Mouse (Mus musculus) left cerebral cortex, postnatal 14 days (tissue): ENCODE measurements at regions not wholly inside any gene's neighbourhood (a gene's known extent, or its start where the extent isn't known, plus 50 kb on each side); places are given as distances from the start of the nearest gene placed in this dataset.

Experiments
- DNase-seq, 2 experiments: peaks; one replicate each; pipeline ENCODE4 v3.0.0; 2021 to 2022; ENCODE audit warnings: low spot score in 2 of 2, mixed read lengths in 1 of 2
- intact Hi-C: fragments of 180-260 bp; cut with DNase I; formaldehyde crosslinking; loops from one replicate; pipeline ENCODE4 v1.15.1; 2025

DNA sequence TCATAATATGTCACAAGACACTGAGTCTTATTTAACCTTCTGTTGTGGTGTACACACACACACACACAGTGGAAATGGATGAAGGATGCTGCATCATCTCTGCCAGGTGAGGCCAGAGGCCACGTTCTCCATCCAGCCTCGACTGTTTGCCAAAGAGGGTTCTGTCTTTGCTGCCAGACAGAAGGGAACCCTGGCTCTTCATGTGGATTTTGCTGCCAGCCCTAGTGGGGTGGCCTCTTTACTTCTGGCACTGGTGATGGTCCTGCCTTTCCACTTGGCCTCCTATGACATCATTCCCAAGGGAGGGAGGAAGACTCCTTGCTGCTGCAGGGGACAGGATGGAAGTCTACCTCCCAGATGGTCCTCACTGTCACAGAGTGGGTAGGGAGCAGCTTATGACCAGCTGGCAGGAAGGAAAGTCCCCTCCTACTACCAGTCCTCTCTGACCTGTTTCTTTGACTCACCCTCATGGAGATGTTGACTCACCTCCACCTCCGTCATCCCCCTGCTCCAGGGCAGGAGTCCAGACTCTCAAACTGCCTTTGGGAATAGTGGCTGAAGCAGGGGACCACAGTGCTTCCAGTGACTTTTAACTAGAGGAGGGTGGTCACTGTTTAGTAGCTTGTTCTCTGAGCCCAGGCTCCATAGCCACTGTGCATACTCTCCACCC, 122.4 kb upstream of the Mpp6 start:
- no peak for DNase-seq
- intact Hi-C loops: no loop called here

DNA sequence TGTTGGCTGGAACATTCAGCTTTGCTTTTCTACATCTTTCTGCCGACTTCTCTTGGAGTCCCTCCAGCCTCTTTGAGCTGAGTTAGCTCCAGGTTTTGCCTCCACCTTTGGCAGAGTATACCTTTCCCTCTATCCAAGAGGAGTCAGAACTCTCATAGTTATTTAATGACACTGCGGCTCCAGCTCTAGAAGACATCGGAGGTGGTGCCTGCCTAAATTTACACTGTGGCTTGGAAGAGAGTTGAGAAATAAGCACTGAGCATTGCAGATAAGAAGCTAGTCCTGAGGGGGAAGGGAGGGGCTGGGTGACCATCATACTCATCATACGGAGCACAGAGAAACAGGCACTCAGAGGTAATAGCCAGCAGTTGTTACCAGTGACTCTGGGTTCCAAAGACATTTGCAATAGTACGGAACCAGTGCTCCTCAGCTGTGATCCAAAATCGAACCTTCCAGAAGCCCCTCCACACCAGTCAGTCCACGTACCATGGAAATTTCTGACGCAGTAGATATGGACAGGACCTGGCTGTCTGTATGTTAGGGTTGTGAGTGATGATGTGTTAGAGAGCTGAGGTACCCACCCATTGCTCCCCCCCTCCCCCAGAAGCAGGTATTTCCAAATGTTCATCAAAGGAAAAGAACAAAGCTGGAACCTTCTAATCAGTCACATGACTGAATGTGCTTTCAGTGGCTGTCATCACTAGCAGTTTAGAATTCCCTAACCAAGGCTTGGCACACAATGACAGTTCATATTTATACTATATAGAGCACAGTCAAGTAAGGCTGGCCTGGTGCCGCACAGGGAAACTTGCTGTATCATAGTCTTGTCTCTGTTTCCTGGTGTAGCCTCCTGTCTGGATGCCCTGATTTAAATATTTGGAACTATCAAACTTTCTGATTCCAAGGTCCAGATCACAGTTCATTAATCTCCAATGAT, 120.2 kb upstream of the Mpp6 start:
- DNase-seq: no peak
- intact Hi-C loops: no loop called here

DNA sequence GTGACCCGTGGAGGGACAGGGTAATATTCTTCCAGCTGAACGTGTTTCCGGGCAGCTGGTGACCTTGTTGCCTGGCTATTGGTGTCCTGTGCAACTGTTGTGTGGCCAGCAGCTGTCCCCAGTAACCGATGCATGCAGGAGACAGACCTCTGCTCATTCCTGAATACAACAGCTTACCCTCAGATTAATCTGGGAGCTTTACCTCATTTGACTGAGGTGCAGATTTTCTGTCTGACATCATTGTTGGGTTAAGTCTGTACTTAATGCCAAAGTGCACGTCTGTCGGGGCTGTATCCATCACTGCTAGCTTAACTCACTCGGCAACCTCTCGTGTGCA, 119.6 kb upstream of the Mpp6 start:
- intact Hi-C loops: no loop called here
- no peak for DNase-seq

DNA sequence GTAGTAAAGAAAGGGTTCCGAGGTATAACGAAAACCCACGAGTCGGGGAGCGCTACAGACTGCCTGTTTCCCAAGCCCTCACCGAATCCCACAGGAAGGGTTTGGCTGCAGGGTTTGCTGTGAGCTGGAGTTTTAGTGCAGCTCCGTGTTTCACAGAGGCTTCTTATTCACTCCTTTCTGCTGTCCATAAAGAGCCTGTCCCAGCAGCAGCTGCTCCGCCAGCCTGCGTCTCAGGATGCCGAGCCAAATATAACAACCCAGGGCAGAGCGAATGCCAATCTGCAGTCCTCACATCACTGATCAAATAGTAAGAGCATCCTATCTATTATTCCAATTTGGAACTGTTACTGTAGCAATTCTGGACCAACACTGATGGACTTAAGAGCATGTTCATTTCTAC, 110.7 kb upstream of the Mpp6 start:
- intact Hi-C loops: no loop called here
- no peak for DNase-seq

DNA sequence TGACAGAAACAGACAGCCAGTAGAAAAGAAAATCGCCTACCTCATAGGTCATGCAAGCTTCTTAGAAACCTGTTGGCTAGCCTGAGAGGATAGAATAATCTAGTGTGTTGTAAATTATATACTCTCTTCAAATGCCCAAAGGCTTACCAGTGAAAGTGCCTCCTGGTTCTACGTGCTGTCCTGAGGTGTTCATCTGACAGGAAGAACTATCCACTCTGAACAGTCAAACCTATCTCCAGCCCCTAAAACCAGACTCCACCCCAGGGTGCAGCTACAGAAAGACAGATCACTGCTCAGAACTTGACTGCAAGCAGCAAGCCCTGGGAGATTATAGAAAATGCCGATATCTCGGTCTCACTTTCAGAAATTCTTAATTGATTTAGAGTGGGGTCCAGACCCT, 102.0 kb upstream of the Mpp6 start:
- intact Hi-C loops: no loop called here
- DNase-seq: no peak

DNA sequence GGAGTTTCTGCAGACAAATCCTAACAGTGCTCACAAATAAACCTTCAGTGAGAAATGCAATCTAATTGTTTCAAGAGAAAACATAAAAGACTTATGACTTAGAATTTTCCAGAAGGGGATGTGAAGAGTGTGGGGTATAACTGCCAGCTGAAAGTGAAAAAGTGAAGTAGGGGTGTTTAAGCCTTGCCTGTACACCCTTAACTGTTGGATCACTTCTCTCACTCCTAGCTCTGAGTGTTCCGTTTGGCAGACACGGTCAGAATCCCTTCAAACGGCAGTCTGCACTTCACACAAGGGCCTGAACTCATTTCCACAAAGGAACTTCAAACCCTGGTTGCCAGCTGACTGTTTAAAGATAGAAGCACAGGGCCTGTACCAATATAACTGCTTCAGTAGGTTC, 101.2 kb upstream of the Mpp6 start:
- intact Hi-C loops: no loop called here

DNA sequence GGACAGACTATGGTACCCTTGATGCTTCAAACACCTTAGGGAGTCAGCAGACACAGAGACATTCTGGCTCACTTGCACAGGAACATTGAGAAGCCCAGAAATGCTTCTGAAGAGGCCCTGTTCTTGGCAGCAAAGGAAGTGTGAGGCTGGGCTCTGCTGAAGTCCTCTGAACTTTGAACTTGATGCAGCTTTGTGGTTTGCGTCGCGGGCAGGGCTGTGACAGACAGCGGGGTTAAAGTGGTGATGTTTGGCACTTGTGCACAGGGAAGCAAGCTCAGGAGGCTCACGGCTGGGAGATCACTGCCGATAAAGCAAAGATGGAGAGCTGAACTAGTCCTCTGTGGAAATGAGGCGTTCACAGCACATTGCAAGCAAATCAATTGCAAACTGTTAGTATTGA, 100.7 kb upstream of the Mpp6 start:
- intact Hi-C loops: no loop called here
- no peak for DNase-seq

More for the DNA sequence above, 101.2 kb upstream of the Mpp6 start:
- DNase-seq: no peak

DNA sequence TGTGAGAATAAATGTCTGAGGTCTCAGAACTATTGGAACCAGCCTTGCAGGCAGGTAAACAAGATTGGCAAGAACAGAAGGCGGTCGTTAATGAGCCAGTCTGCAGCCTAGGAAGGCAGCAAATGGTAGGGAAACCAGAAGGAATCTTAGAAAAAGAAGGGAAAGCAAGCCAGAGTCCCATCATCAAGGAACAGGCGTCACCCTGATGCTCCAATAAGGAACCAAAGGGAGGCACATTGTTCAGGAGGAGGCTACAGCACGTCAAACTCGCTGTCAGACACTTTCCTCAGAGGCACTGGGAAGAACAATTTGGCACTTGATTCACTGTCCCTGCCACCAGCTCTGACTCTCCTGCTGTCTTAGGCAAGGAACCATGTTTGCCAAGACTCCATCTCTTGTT, 100.2 kb upstream of the Mpp6 start:
- no peak for DNase-seq
- intact Hi-C loops: no loop called here

DNA sequence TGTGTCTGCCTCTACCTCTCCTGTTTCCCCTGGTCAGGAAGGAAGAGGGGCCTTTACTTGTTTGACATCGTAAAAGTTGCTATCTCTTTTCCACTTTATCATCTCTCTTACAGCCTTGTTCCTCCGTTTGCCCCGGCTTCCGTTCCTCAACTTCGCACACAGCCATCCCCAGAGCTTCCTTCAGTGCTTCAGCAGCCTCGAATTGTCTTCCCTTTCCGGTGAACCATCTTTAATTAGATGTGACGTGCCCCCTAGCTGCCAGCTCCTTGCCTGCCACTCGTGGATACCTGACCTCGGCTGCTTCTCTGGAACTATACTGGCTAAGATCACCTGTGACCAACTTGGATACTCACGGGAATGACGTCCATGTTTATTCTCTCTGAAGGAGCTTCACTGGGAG, 99.0 kb upstream of the Mpp6 start:
- DNase-seq: no peak
- intact Hi-C loops: no loop called here

DNA sequence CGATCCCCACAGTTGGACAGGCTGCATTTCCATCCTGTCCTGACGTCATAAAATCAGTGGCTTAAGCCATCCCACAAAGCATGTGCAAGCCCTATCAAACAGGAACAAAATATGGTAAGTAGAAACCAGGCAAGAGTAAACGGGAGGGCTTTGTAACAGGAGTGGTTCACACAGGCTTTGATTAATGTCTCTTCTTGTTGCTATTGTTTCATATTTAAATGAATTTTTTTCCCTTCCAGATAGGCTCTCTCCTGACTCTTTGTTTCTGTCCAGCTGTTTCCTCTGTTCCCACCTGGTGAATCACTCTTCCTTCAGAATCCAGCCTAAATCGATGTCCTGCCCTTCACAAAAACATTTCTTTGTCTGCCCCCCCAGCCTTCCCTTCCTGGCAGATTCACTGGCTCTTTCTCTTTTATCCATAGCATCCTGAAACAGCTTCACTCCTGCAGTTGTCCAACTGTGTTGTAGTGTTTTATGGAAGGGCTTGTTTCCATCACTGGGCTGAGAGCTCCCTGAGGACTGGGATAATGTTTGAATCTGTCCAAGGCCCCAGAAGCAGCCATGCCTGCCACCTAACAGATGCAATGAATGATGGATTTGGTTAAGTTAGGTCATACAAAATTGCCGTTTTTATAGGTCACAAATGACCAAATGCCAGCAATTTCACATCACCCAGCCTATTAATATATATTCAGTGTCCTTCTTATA, 98.1 kb upstream of the Mpp6 start:
- intact Hi-C loops: no loop called here
- DNase-seq: no peak

DNA sequence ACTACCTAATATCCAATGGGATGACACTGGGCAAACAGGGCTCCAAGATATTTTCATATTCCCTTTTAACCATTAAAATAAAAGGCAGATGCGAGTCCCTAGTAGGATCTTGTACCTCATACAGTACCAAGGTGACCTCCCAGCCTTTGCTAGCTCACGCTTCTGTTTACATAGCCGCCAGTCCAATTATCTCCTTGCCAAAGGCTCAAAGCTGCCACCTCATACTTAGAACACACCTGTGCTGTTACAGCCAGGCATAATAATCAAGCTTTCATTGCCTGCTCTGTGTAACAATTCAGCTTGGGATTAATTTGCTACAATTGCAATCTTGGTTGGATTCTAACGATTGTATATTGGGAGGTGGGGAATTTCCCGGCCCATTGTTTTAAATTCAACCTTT, 97.0 kb upstream of the Mpp6 start:
- intact Hi-C loops: no loop called here
- no peak for DNase-seq

DNA sequence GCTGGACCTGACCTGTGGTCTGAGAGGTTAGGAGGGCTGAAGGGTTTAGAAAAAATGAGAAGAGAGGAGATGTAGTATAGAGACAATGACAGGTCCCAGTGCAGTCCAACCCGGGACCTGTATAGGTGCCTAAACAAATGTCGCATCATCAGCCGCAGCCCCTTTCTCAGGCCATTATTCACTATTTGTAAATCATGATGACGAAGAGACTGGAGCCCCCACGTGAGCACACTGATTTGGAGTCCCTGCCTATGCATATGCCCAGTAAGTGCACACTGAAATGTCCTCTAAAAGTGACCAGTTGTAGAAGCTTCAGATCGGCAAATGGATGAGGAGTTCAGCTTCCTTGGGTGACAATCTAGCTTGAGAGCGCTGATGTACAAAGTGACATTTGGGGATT, 96.2 kb upstream of the Mpp6 start:
- no peak for DNase-seq
- intact Hi-C loops: no loop called here

DNA sequence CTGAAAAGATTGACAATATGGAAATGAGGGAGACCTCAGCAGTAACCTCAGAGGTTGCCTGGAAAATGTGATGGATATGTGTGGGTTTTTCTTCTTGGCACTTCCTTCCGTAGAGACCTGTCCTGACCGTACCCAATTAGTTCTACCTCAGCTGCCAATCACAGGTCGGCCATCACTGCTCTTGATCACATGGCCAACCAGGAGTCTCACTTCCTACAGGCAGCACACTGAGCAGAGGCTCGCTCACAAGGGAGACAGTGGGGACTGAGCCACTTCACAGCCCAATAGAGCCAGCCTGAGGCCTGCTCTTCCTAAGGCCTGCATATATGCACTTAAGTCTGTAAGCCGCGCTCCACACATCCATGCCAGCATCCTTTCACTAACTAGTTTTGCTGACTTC, 82.1 kb upstream of the Mpp6 start:
- DNase-seq: no peak
- intact Hi-C loops: no loop called here

DNA sequence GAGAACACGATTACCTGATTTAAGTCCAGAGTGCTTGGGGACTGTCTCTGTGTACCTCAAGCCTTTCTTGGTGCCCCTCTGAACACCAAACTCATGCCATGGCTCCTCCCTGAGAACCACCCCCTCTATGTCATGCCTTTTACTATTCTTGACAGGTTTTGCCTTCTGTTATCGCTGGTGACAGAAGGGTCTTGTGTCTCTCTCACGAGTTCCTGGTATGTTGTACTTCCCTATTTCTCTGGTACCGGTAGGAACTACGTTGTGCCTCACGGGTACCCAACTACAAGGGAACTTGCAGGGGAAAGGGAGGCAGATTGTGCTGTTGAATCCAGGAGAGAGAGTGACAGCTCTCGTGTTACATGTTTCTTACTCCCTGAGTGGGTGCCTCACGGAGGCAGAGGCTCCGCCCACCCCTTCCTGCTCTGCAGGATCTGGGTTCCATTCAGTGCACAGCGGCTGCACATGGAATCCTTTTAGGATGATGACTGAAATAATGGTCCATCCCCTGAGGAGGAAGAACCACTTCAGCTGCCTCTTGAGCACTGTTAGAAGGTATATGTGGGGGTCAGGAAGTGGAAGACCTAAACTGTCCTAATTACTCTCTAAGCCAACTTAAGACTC, 80.0 kb upstream of the Mpp6 start:
- DNase-seq: no peak
- intact Hi-C loops: no loop called here

DNA sequence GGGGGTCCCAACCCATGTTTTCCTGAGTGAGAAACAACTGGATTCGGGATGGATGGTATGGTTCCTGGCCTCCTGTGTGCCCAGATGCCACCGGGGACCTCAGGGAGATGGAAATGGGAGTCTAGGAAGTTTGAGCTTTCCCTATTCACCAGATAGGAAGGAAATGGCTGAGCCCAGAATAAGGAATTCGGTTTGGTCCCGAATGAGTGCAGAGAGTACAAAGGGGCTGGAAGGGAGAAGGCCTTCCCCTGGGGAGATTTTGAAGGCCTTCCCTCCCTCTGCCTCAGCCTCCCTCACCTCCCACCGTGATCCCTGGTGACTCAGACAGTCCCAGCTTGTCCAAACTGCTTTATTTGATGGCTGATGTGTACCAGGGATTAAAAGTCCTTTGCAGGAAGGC, 78.7 kb upstream of the Mpp6 start:
- intact Hi-C loops: no loop called here
- no peak for DNase-seq

DNA sequence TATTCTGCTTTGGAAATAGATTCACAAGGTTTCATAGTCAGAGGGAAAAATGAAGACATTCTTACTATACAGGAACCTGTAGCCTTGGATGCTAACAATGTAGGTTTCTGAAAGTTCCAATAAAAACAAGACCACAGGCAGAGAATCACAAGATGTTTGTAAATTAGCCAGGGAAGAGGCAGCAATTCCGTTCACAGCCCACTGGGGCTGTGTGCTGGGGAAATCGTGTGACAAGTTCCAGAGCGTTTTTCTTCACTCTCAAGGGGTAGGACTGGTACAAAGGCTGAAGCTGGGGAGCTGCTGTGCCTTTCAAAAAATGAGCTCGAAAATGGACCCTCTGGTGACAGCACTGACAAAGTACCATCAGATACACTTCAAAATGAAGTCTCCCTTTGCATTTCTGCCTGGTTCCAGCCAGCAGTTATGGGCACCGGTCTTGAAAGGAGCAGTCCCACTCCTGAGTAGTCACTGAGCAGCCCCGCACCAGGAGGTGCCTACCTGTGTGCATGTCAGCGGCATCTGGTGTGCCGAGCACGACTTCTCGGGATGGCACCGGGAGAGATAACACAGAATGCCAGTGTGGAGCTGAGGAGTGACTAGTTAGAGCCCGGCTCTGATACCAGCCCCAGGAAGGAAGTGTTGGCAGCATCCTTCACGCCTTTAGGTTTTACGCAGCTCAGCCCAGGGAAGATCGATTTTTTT, 77.0 kb upstream of the Mpp6 start:
- intact Hi-C loops: no loop called here
- DNase-seq: peak in 1 of 2 experiments; percentile 29

DNA sequence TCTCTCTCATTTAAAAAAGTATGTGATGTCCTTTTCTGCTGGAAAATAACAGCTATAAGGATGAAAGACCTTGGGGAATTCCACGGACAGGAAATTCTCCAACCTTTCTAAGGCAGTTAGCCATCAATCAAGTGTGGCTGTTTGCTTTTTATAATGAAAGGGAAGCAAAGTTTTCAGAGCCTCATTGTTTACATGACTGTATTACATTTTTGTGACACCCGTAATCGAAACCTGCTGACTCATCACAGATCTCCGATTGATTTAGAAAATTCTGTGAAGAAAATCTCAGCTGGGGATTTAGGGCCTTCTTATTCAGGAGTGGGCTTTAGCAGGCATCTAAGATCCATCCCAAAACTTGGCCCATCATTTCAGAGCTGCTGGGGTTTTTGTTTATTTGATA, 72.4 kb upstream of the Mpp6 start:
- no peak for DNase-seq
- intact Hi-C loops: no loop called here

DNA sequence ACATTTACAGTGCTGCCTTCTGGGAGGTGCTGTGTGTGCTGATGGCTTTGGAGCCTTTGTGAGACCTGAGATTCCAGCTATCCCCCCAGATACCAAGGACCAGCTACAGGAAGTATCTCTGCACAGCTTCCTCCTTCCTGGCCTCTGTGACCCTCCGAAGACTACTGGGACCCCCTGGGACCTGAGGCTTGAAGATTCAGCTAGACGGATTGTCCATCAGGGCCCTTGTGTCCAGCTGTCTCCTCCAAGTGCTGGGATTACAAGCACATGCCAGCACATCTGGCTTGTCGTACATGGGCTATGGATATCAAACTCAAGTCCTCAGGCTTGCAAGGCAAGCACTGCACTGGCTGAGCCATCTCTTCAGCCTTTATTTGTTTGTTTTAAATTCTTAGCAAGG, 71.7 kb upstream of the Mpp6 start:
- DNase-seq: no peak
- intact Hi-C loops: no loop called here

DNA sequence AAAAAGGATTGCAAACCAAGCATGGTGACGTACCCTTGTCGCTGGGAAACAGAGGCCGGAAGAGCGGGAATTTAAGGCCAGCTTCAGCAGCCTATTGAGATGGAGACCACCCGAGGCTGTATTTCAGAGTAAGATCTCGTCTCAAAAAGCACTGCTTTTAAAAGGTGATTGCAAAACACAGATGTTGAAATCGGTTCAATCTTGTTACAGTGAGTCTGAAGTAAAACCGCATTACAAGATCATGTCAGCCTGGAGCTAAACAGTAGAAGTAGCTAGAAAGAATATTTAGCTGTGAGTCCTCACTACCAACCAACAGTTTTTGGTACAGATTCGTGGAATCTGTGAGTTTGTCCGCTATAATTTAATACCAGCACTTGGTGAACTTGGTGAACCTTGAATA, 69.0 kb upstream of the Mpp6 start:
- intact Hi-C loops: no loop called here

DNA sequence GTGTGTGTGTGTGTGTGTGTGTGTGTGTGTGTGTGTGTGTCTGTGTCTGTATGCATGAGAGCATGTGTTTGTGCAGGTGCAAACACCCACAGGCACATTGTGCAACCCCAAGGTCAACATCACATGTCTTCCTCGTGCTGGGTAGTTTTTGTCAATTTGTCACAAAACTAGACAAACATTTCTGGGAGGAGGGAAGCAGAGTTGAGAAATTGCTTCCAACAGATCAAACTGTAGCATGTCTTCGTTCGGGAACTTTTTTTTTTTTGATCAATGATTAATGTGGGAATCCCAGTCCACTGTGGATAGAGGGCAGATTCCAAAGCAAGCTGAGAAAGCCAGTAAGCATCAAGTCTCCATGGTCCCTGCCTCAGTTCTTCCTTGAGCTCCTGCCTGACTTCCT, 67.9 kb upstream of the Mpp6 start:
- intact Hi-C loops: no loop called here
- no peak for DNase-seq

More for the DNA sequence above, 69.0 kb upstream of the Mpp6 start:
- DNase-seq: no peak
